Mouse (Mus musculus) forebrain, embryonic 15.5 days (tissue): Measurements from ENCODE around the gene Uck1. TPM values are rescaled to one million over a fixed set of nuclear protein-coding genes. Genes with fewer than 3 reads are reported as not detected.

Experiments used
- ATAC-seq: fragments of 200-750 bp; cut with Nextera tagmentation; replicated peaks from 2 replicates; pipeline ENCODE4 v1.8.0; 2017; ENCODE audit warnings: mild to moderate bottlenecking, moderate TSS enrichment, moderate library complexity
- H3K27ac ChIP-seq: fragments of 300-500 bp; sonication (generic); replicated peaks from 2 replicates; pipeline ENCODE4 v1.5.1; 2015; ENCODE audit warnings: mild to moderate bottlenecking, inconsistent platforms
- H3K27me3 ChIP-seq: fragments of 300-500 bp; sonication (generic); 2 replicates; pipeline ENCODE4 v1.6.1; 2015; ENCODE audit warnings: inconsistent platforms
- H3K36me3 ChIP-seq: fragments of 300-500 bp; sonication (generic); 2 replicates; pipeline ENCODE4 v1.6.1; 2015; ENCODE audit warnings: mild to moderate bottlenecking, inconsistent platforms
- H3K4me1 ChIP-seq: fragments of 300-500 bp; sonication (generic); 2 replicates; pipeline ENCODE4 v1.6.1; 2015; ENCODE audit warnings: inconsistent platforms
- H3K4me2 ChIP-seq: fragments of 300-500 bp; sonication (generic); replicated peaks from 2 replicates; pipeline ENCODE4 v1.6.1; 2015; ENCODE audit warnings: mild to moderate bottlenecking, inconsistent platforms
- H3K4me3 ChIP-seq: fragments of 300-500 bp; sonication (generic); 2 replicates; pipeline ENCODE4 v1.5.1; 2015; ENCODE audit warnings: mild to moderate bottlenecking, inconsistent platforms
- H3K9ac ChIP-seq: fragments of 300-500 bp; sonication (generic); replicated peaks from 2 replicates; pipeline ENCODE4 v1.6.1; 2015; ENCODE audit warnings: mild to moderate bottlenecking, inconsistent platforms
- H3K9me3 ChIP-seq: fragments of 300-500 bp; sonication (generic); 2 replicates; pipeline ENCODE4 v1.6.1; 2016; ENCODE audit warnings: inconsistent platforms
- WGBS: fragments of 180-500 bp; shearing (Covaris S2); methylation state at CpG from one replicate; pipeline ENCODE4 v1.1.7; 2015; ENCODE audit warnings: mixed read lengths; 5-methylcytosine and 5-hydroxymethylcytosine counted together
- polyA plus RNA-seq: library from polyadenylated mRNA; unstranded; fragments of >200 nt; fragmentation: Nextera tagmentation; extraction: Ambion mirVana; gene quantifications from 2 replicates; pipeline ENCODE4 v1.2.1, GENCODE M21; 2015

Gene Uck1
- polyA plus RNA-seq, 1 experiment from 2014 or later, result 95.3 TPM

DNA sequence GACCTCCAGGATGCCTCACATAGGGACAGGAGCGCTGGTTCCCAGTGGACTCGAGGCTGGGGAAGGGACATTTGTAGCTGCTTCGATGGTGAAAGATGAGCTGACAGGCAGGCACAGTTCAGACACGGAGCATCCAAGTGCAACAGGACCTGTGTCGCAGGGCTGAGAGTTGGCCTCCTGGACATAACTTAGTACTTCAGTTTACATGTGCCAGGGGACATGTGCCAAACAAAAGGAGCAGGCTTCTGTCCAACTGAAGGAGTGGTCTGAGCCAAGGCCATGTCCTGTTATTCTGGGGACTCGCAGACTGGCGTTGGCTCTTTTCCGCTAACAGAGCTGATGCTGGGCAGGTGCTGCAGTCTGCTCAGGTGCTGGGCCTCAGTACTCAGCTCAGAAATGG, 34.4 kb upstream of the Uck1 start:
- Histone ChIP-seq H3K9me3 (no peaks in the 10 kb centered on the region), H3K36me3 (peaks cover 41% of the 10 kb centered on the region), H3K4me3 (no peak overlapping the region), H3K4me2 (no peak overlapping the region), H3K27ac (no peak overlapping the region), H3K9ac (no peak overlapping the region), H3K27me3 (no peaks in the 10 kb centered on the region), H3K4me1 (peaks cover 2% of the 10 kb centered on the region)
- ATAC-seq, result no peak
- WGBS, result 80% methylated on average over 8 of the region's 8 CpGs

DNA sequence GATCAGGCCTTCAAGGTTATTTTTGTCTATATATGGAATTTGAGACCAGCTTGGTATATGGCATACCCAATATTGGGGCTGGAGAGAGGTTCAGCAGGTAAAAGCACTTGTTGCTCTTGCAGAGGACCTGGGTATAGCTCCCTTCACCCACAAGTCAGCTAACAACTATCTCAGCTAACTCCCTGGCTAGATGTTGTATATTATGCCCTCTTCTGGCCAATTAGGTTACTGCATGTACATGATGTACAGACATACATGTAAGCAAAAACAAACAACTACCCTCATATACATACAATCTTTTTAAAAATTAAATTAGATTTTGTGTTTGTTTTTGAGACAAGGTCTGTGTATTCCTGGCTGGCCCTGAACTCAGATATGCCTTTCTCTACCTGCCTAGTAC, 29.6 kb upstream of the Uck1 start:
- H3K4me2 ChIP-seq, result no peak overlapping the region; the same call in 1 of the 2 replicates

DNA sequence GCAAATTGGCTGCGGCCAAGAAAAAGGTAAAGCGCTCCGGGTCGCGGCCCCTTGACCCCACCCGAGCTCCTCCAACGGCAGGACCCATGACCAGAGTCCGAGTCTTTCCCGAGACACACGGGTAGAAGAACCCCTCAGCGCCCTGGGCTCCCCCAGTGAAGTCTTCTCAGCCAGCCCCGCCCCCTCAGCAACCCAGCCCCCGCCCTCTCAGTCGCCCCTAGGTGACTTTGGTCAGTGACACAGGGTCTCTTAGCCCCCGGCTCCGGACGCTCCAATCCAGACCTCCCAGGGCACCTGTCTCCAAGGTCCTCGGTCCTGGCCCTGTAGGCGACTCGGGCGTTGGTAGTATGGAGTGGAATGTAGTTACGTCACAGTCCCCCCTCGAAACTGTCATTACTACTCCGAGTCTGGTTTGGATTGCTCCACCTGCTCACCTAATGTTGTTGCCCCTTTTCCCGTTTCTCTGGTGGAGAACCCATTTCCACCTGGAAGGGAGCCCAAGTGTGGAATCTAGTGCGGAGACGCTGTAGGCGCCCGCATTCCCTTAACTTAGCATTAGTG, 28.5 kb upstream of the Uck1 start:
- peak; percentile 50 for ATAC-seq
- H3K4me2 ChIP-seq, result peak overlapping the region; percentile 87
- peaks cover 24% of the 10 kb centered on the region for H3K36me3 ChIP-seq
- peak overlapping the region; percentile 94 for H3K9ac ChIP-seq
- H3K27ac ChIP-seq, result peak overlapping the region; percentile 63
- H3K27me3 ChIP-seq, result no peaks in the 10 kb centered on the region
- peaks cover 28% of the 10 kb centered on the region for H3K4me1 ChIP-seq
- 3% methylated on average over 28 of the region's 29 CpGs for WGBS
- peak overlapping the region; percentile 89 for H3K4me3 ChIP-seq
- no peaks in the 10 kb centered on the region for H3K9me3 ChIP-seq

More for the DNA sequence above, 29.6 kb upstream of the Uck1 start:
- Histone ChIP-seq H3K9me3 (no peaks in the 10 kb centered on the region), H3K27me3 (no peaks in the 10 kb centered on the region), H3K4me1 (peaks cover 28% of the 10 kb centered on the region), H3K9ac (0 out of 2 replicates have a peak overlapping the region, but pooled peaks have one; percentile 94), H3K4me3 (no peak overlapping the region), H3K27ac (no peak overlapping the region), H3K36me3 (peaks cover 21% of the 10 kb centered on the region)
- ATAC-seq, result no peak

DNA sequence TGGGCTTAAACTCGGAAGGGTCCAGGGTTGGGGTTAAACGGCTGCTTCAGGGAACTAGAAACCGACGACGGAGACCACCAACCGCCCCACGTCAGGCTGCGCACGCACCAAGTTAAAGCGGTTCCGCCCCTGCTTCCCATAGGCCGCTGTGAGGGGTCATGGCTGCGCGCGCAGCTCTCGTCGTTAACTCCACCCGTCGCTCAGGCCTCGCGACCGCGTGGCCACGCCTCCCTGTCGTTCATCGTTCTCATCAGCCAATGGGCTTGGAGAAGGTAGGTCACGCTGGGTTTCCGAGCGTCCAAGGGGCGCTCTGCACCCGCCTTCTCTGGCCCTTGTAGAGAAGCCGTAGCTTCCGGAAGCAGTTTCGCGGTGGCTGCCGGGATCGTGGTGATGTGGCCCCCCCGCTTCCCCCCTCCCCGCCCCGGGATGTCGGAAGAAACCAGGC, 28.0 kb upstream of the Uck1 start, which contains the start of gene Swi5:
Gene Swi5, minus strand, starts transcription at position 153 of the 445 bp plus-strand sequence.
- peak; percentile 99 for ATAC-seq
- peak within 1 kb of the TSS; percentile 68 for H3K27ac ChIP-seq
- peak within 1 kb of the TSS; percentile 89 for H3K4me3 ChIP-seq
- WGBS, result under 1% methylated on average over 41 of the region's 41 CpGs
- H3K36me3 ChIP-seq, result peaks cover 23% of the 10 kb centered on the region
- H3K4me1 ChIP-seq, result peaks cover 28% of the 10 kb centered on the region
- H3K27me3 ChIP-seq, result no peaks in the 10 kb centered on the region
- no peaks in the 10 kb centered on the region for H3K9me3 ChIP-seq
- peak within 1 kb of the TSS; percentile 94 for H3K9ac ChIP-seq
- peak within 1 kb of the TSS; percentile 91 for H3K4me2 ChIP-seq

DNA sequence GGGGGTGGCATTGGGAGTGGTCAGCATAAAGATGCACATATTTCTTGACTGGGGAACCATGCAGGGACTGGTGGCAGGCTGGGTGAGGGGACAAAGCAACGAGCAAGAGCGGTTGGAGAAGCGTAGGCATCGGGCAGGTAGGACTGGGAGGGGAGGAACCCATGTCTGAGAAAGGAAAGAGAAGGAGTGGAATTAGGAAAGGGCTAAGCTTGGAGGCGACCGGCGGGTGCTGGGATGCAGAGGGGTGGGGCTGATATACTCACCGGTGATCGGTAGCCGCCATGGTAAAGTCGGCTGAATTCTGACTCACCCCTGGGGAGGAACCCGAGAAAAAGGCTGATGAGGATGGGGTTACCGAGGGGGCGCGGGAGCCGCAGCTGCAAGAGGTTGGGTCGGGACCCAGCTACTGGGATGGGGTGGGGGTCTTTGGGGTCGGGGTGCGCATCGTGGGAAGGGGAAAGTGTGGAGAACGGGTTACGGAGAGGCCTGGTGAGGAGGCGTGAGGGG, 27.4 kb upstream of the Uck1 start, which contains the start of gene Golga2:
Gene Golga2, plus strand, starts transcription at position 51 of the 507 bp plus-strand sequence.
- peaks cover 28% of the 10 kb centered on the region for H3K36me3 ChIP-seq
- no peaks in the 10 kb centered on the region for H3K27me3 ChIP-seq
- H3K9me3 ChIP-seq, result no peaks in the 10 kb centered on the region
- peak within 1 kb of the TSS; percentile 91 for H3K4me2 ChIP-seq
- WGBS, result under 1% methylated on average over 23 of the region's 23 CpGs
- peaks cover 28% of the 10 kb centered on the region for H3K4me1 ChIP-seq
- no peak; the same call in 1 of the 2 replicates for ATAC-seq
- H3K27ac ChIP-seq, result peak within 1 kb of the TSS; percentile 68
- peak within 1 kb of the TSS; percentile 89 for H3K4me3 ChIP-seq
- H3K9ac ChIP-seq, result peak within 1 kb of the TSS; percentile 94

DNA sequence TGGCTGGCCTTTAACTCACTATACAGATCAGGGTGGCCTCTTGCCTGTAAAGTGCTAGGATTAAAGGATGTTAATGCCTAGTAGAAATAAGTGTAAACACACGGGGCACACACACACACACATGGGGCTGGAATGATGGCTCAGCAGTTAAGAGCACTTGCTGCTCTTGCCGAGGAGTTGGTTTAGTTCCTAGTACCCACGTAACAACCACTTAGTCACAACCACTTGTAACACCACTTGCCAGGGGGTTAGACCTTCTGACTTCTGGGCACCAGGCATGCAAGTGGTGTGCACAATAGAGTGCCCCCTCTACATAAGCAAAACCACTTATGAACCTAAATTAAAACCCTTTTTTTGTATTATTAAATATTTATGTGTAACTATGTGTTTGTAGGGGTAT, 24.0 kb upstream of the Uck1 start:
- H3K36me3 ChIP-seq, result peaks cover 57% of the 10 kb centered on the region
- H3K27me3 ChIP-seq, result no peaks in the 10 kb centered on the region
- 94% methylated on average over 3 of the region's 3 CpGs for WGBS
- H3K9me3 ChIP-seq, result no peaks in the 10 kb centered on the region
- peaks cover 22% of the 10 kb centered on the region for H3K4me1 ChIP-seq
- H3K27ac ChIP-seq, result no peak overlapping the region
- no peak overlapping the region for H3K9ac ChIP-seq
- H3K4me2 ChIP-seq, result no peak overlapping the region
- no peak overlapping the region for H3K4me3 ChIP-seq
- ATAC-seq, result no peak

DNA sequence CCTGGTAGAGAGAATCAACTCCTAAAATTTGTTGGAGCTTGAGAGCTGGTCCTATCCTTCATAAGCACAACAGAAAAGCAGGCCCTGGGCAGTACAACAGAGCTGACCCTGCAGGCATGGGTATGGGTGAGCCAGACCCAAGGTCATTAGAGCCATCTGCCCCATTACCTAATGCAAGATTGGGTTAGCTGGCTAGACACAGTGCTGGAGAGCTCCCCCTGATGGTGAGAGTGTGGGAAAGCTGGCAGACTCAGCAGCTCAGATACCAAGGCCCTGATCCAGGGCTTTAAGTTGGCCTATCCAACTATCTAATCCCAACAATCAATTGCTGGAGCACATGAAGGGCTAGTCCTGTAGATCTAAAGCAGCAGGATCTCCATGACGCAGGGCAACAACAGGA, 22.8 kb upstream of the Uck1 start:
- ATAC-seq, result no peak
- no peak overlapping the region for H3K4me2 ChIP-seq
- peaks cover 69% of the 10 kb centered on the region for H3K36me3 ChIP-seq
- H3K27ac ChIP-seq, result no peak overlapping the region
- WGBS, result 91% methylated on average over 1 of the region's 1 CpGs
- H3K4me1 ChIP-seq, result peaks cover 18% of the 10 kb centered on the region
- no peak overlapping the region for H3K4me3 ChIP-seq
- no peak overlapping the region for H3K9ac ChIP-seq
- no peaks in the 10 kb centered on the region for H3K9me3 ChIP-seq
- no peaks in the 10 kb centered on the region for H3K27me3 ChIP-seq

DNA sequence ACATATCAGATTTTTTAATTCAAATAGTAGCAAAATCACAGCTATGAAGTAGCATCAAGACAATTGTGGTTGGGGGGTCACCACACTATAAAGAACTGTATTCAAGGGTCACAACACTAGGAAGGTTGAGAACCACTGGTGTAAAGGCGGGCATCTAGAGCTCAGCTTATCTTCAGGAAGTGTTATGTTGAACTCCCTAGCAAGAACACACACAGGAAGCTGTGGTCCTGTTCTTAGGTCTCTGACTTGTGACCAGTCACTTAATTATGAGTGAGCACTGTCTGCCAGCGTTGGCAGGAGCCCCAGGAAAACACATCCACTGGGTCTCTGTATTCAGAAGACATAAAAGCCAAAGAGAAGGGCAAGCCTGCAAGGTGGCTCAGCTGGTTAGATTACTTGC, 22.3 kb upstream of the Uck1 start:
- ATAC-seq, result no peak
- no peak overlapping the region for H3K27ac ChIP-seq
- 93% methylated on average over 2 of the region's 2 CpGs for WGBS
- no peak overlapping the region for H3K4me3 ChIP-seq
- no peaks in the 10 kb centered on the region for H3K9me3 ChIP-seq
- no peak overlapping the region for H3K4me2 ChIP-seq
- H3K4me1 ChIP-seq, result peaks cover 17% of the 10 kb centered on the region
- peaks cover 73% of the 10 kb centered on the region for H3K36me3 ChIP-seq
- H3K27me3 ChIP-seq, result no peaks in the 10 kb centered on the region
- H3K9ac ChIP-seq, result no peak overlapping the region

DNA sequence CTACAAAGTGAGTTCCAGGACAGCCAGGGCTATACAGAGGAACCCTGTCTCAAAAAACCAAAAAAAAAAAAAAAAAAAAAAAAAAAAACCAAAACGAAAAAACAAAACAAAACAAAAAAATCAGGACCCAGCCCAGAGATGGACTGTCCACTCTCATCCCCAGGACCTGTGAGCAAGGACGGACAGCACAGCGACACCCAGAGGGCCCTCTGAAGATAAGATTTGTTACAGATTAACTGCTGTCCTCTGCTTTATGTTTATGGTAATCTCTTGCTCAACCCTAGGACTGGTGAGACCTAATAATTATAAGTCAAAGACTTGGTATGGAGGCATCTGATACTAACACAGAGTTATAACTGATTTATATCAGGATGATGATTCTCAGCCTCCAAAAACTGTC, 15.9 kb upstream of the Uck1 start:
- no peaks in the 10 kb centered on the region for H3K9me3 ChIP-seq
- H3K36me3 ChIP-seq, result peaks cover 35% of the 10 kb centered on the region
- no peak overlapping the region for H3K27ac ChIP-seq
- H3K4me2 ChIP-seq, result no peak overlapping the region
- ATAC-seq, result no peak
- no peak overlapping the region for H3K9ac ChIP-seq
- H3K27me3 ChIP-seq, result no peaks in the 10 kb centered on the region
- 88% methylated on average over 3 of the region's 3 CpGs for WGBS
- no peaks in the 10 kb centered on the region for H3K4me1 ChIP-seq
- no peak overlapping the region for H3K4me3 ChIP-seq

DNA sequence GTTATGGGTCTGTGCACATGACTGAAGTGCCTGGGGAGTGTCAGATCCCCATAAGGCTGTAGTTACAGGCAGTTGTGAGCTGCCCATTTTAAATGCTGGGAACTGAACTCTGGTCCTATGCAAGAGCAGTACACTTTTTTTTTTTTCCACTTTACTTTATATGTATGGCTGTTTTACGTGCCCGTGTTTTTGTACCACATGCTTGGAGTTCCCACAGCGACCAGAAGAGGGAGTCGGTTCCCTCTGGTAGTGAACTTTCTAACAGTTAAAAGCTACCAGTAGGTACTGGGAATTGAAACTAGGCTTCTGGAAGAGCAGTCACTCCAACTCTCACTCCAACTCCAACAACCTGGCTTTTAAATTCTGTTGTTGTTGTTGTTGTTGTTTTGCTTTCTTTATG, 676 bp upstream of the Uck1 start:
- 0 out of 2 replicates have a peak, but pooled peaks have one; percentile 5 for ATAC-seq
- H3K9me3 ChIP-seq, result no peaks in the 10 kb centered on the region
- H3K4me1 ChIP-seq, result peaks cover 14% of the 10 kb centered on the region
- no peak overlapping the region for H3K27ac ChIP-seq
- H3K36me3 ChIP-seq, result peaks cover 23% of the 10 kb centered on the region
- peak overlapping the region; percentile 83; the same call in 1 of the 2 replicates for H3K4me3 ChIP-seq
- 32% methylated on average over 4 of the region's 4 CpGs for WGBS
- H3K9ac ChIP-seq, result no peak overlapping the region
- H3K4me2 ChIP-seq, result peak overlapping the region; percentile 79; the same call in 1 of the 2 replicates
- H3K27me3 ChIP-seq, result no peaks in the 10 kb centered on the region

DNA sequence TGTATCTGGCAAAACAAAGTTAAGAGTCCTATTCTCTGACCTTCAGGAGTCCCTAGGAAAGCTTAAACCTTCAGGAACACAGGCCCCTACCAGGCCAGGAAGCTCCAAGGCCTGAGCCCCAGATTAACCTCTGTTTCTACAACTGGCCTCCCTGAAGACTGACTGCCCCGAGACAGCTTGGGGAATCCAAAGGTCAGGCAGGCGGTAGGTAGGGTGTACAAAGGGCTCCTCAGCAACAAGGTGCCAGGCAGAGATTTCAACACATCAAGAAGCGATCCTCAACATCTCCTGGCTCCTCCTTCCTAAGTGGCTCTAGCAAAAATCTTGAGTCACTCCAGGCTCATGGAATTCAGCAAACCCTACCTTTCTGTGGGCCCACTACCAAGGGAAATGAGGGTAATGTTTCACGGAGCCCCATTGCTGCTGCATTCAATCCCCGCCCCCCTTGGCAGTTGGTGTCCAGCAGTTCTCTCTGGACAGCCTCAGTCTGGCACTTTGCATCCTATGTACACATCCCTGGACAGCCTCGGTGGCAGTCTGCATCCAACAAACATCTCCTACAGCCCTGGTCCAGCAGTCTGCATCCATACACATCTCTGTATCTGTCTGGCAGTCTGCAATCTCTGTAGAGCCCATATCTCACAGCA, 949 bp downstream of the Uck1 start:
- peaks cover 31% of the 10 kb centered on the region for H3K36me3 ChIP-seq
- no peaks in the 10 kb centered on the region for H3K9me3 ChIP-seq
- H3K4me3 ChIP-seq, result peak overlapping the region; percentile 83
- peak overlapping the region; percentile 79 for H3K4me2 ChIP-seq
- 56% methylated on average over 6 of the region's 6 CpGs for WGBS
- peaks cover 14% of the 10 kb centered on the region for H3K4me1 ChIP-seq
- H3K9ac ChIP-seq, result peak overlapping the region; percentile 81
- ATAC-seq, result no peak
- H3K27ac ChIP-seq, result no peak overlapping the region
- no peaks in the 10 kb centered on the region for H3K27me3 ChIP-seq

DNA sequence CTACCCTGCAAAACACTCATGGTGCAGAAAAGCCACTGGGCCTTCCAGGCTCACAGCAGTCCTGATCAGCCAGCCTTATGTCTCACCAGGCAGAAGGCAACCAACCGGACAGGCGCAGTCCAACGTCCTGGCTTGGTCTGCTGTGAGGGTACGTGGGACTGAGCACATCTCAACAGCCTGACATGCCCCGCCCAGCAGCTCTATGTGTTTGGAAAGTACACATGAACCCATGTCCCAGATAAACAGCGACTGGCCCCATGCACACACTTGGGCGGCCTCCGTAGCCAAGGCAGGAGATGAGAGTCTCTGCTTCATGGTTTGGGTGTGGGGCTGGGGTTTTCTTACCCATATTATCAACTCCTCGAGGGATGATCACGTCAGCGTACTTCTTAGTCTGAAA, 3.7 kb downstream of the Uck1 start:
- no peak overlapping the region for H3K9ac ChIP-seq
- peaks cover 14% of the 10 kb centered on the region for H3K4me1 ChIP-seq
- H3K9me3 ChIP-seq, result no peaks in the 10 kb centered on the region
- H3K27ac ChIP-seq, result no peak overlapping the region
- 93% methylated on average over 11 of the region's 11 CpGs for WGBS
- no peak overlapping the region for H3K4me2 ChIP-seq
- no peaks in the 10 kb centered on the region for H3K27me3 ChIP-seq
- peaks cover 52% of the 10 kb centered on the region for H3K36me3 ChIP-seq
- H3K4me3 ChIP-seq, result no peak overlapping the region
- ATAC-seq, result no peak
